Mouse (Mus musculus) large intestine, adult 2 months (tissue): ENCODE measurements around the gene Lst1. TPM values are rescaled to one million over a fixed set of nuclear protein-coding genes. Genes with fewer than 3 reads are reported as not detected.

ENCODE experiments used
- DNase-seq: peaks from one replicate; pipeline ENCODE4 v3.0.0-alpha.2; 2012; ENCODE audit warnings: low read depth, low spot score
- WGBS: fragments of 180-500 bp; shearing (Covaris S2); methylation state at CpG from one replicate; pipeline ENCODE4 v1.1.7; 2018; 5-methylcytosine and 5-hydroxymethylcytosine counted together
- polyA plus RNA-seq: library from polyadenylated mRNA; depleted of rRNA; stranded (reverse); fragments of >200 nt; gene quantifications from 2 replicates; pipeline ENCODE4 v1.2.3, GENCODE M21; 2012

Lst1 gene
- polyA plus RNA-seq, 1 experiment: 32.1 TPM

- WGBS: 70% methylated on average over 1 of the region's 1 CpGs
- no peak for DNase-seq
These were observed 947 bp upstream of the Lst1 start for GRCm38 (mm10) chr17:35189186-35189585.

GRCm38 (mm10) chr17:35187345-35187744, 894 bp downstream of the Lst1 start:
- DNase-seq: no peak
- 70% methylated on average over 4 of the region's 4 CpGs for WGBS

GRCm38 (mm10) chr17:35186681-35187080, 1.6 kb downstream of the Lst1 start:
- 0% methylated on average over 4 of the region's 4 CpGs for WGBS
- no peak for DNase-seq

- DNase-seq: no peak
- WGBS: 4% methylated on average over 18 of the region's 18 CpGs
These were observed 2.3 kb downstream of the Lst1 start for GRCm38 (mm10) chr17:35185639-35186611.

GRCm38 (mm10) chr17:35180093-35180492, 8.1 kb downstream of the Lst1 start:
- no peak for DNase-seq
- WGBS: 81% methylated on average over 5 of the region's 5 CpGs

GRCm38 (mm10) chr17:35178528-35178927, 9.7 kb downstream of the Lst1 start:
- WGBS: 13% methylated on average over 5 of the region's 5 CpGs
- DNase-seq: no peak

- WGBS: 63% methylated on average over 2 of the region's 2 CpGs
- DNase-seq: no peak
These were observed 12.3 kb downstream of the Lst1 start, which contains the start of gene Aif1 for GRCm38 (mm10) chr17:35175968-35176367. Gene Aif1, minus strand, starts transcription at chr17:35176068.

- DNase-seq: no peak
- 76% methylated on average over 6 of the region's 6 CpGs for WGBS
These were observed 12.9 kb downstream of the Lst1 start for GRCm38 (mm10) chr17:35175382-35175781.

- 17% methylated on average over 8 of the region's 8 CpGs for WGBS
- no peak for DNase-seq
These were observed 13.8 kb downstream of the Lst1 start for GRCm38 (mm10) chr17:35174201-35174977.

GRCm38 (mm10) chr17:35173329-35173728, 14.9 kb downstream of the Lst1 start:
- WGBS: 77% methylated on average over 3 of the region's 3 CpGs
- DNase-seq: no peak

GRCm38 (mm10) chr17:35172445-35173234, 15.6 kb downstream of the Lst1 start:
- DNase-seq: no peak
- WGBS: 73% methylated on average over 11 of the region's 11 CpGs

GRCm38 (mm10) chr17:35168541-35169207, 19.6 kb downstream of the Lst1 start:
- 11% methylated on average over 4 of the region's 4 CpGs for WGBS
- no peak for DNase-seq

GRCm38 (mm10) chr17:35167794-35168193, 20.4 kb downstream of the Lst1 start:
- no peak for DNase-seq
- WGBS: 92% methylated on average over 7 of the region's 7 CpGs

GRCm38 (mm10) chr17:35166352-35167035, 21.7 kb downstream of the Lst1 start:
- WGBS: 71% methylated on average over 8 of the region's 8 CpGs
- peak; percentile 87 for DNase-seq

- WGBS: 17% methylated on average over 12 of the region's 12 CpGs
- DNase-seq: no peak
These were observed 22.6 kb downstream of the Lst1 start for GRCm38 (mm10) chr17:35165451-35166155.

- under 1% methylated on average over 76 of the region's 89 CpGs for WGBS
- peak; percentile 94 for DNase-seq
These were observed 23.4 kb downstream of the Lst1 start, which contains the start of gene Prrc2a for GRCm38 (mm10) chr17:35164568-35165450. Gene Prrc2a, minus strand, starts transcription at chr17:35164897.

GRCm38 (mm10) chr17:35164218-35164567, 24.0 kb downstream of the Lst1 start:
- no peak for DNase-seq
- 0% methylated on average over 28 of the region's 28 CpGs for WGBS
